Mouse (Mus musculus): ENCODE measurements around the gene Dhx30.

- TF ChIP-seq CTCF (conservative IDR thresholded peaks at IDR 0.05; ENCODE audit: low read length) (no peak), NANOG (IDR thresholded peaks at IDR 0.05; ENCODE audit: borderline replicate concordance, low read length) (no peak), POU5F1 (IDR thresholded peaks at IDR 0.05; ENCODE audit: borderline replicate concordance, low read length) (no peak)
These were observed 64.1 kb downstream of the Dhx30 start for GRCm38 (mm10) chr9:110053305-110054079.

All from E14TG2a.4 (cell line).